Mouse (Mus musculus): Measurements from ENCODE around the gene Ranbp9. TPM values are rescaled to one million over a fixed set of nuclear protein-coding genes. Genes with fewer than 3 reads are reported as not detected.

Gene Ranbp9
- total and polyA plus RNA-seq, 3 experiments: 66.3 to 132 (median 81.0) TPM

GRCm38 (mm10) chr13:43493058-43493481, 12.0 kb upstream of the Ranbp9 start:
- H3K4me1 ChIP-seq (ENCODE audit: insufficient read depth, low read depth, low read length): peaks cover 12% of the 10 kb centered on the region
- no peak overlapping the region for H3K4me3 ChIP-seq (ENCODE audit: low read depth, low read length)
- H3K9me3 ChIP-seq (replicated peaks): peaks cover 10% of the 10 kb centered on the region
- ATAC-seq (ENCODE audit: extremely low read depth, insufficient number of reproducible peaks, low FRiP score, poor library complexity, severe bottlenecking) (no peak), DNase-seq (ENCODE audit: low spot score) (no peak)
- peaks cover 40% of the 10 kb centered on the region for H3K27me3 ChIP-seq (ENCODE audit: insufficient read depth, low read length)
- H3K36me3 ChIP-seq (replicated peaks): no peaks in the 10 kb centered on the region
- TF ChIP-seq POLR2AphosphoS5 (IDR thresholded peaks at IDR 0.05; ENCODE audit: insufficient replicate concordance, low read depth, low read length) (no peak), TAL1 (conservative IDR thresholded peaks at IDR 0.05; ENCODE audit: low read depth, low read length) (no peak), GATA1 (IDR thresholded peaks at IDR 0.05; ENCODE audit: borderline replicate concordance, low read length) (no peak)

GRCm38 (mm10) chr13:43486501-43487213, 5.6 kb upstream of the Ranbp9 start:
- no peaks in the 10 kb centered on the region for H3K36me3 ChIP-seq (replicated peaks)
- no peak for TF ChIP-seq GATA2 (IDR thresholded peaks at IDR 0.05; ENCODE audit: borderline replicate concordance, low read depth, low read length)
- no peak for TF ChIP-seq GATA1 (IDR thresholded peaks at IDR 0.05; ENCODE audit: borderline replicate concordance, low read length)
- no peak for TF ChIP-seq POLR2AphosphoS5 (IDR thresholded peaks at IDR 0.05; ENCODE audit: insufficient replicate concordance, low read depth, low read length)
- TF ChIP-seq TAL1 (conservative IDR thresholded peaks at IDR 0.05; ENCODE audit: low read depth, low read length): no peak
- TF ChIP-seq CTCF (IDR thresholded peaks at IDR 0.05; ENCODE audit: low read depth, low read length): no peak
- DNase-seq (ENCODE audit: low spot score) (no peak), ATAC-seq (ENCODE audit: extremely low read depth, insufficient number of reproducible peaks, low FRiP score, poor library complexity, severe bottlenecking) (no peak)
- H3K27me3 ChIP-seq (ENCODE audit: insufficient read depth, low read length): peaks cover 40% of the 10 kb centered on the region
- peaks cover 6% of the 10 kb centered on the region for H3K9me3 ChIP-seq (replicated peaks)
- H3K4me1 ChIP-seq (ENCODE audit: insufficient read depth, low read depth, low read length): peaks cover 21% of the 10 kb centered on the region
- no peak overlapping the region for H3K4me3 ChIP-seq (ENCODE audit: low read depth, low read length)

GRCm38 (mm10) chr13:43485278-43485976, 4.3 kb upstream of the Ranbp9 start:
- ATAC-seq (ENCODE audit: extremely low read depth, insufficient number of reproducible peaks, low FRiP score, poor library complexity, severe bottlenecking): no peak

GRCm38 (mm10) chr13:43482782-43483181, 1.7 kb upstream of the Ranbp9 start:
- H3K4me3 ChIP-seq (ENCODE audit: low read depth, low read length): no peak overlapping the region
- H3K9me3 ChIP-seq (replicated peaks): no peaks in the 10 kb centered on the region
- ATAC-seq (ENCODE audit: extremely low read depth, insufficient number of reproducible peaks, low FRiP score, poor library complexity, severe bottlenecking): no peak
- peaks cover 17% of the 10 kb centered on the region for H3K27me3 ChIP-seq (ENCODE audit: insufficient read depth, low read length)
- H3K4me1 ChIP-seq (ENCODE audit: insufficient read depth, low read depth, low read length): peaks cover 37% of the 10 kb centered on the region
- H3K36me3 ChIP-seq (replicated peaks): no peaks in the 10 kb centered on the region
- TF ChIP-seq CTCF (IDR thresholded peaks at IDR 0.05; ENCODE audit: low read depth, low read length) (no peak), POLR2AphosphoS5 (IDR thresholded peaks at IDR 0.05; ENCODE audit: insufficient replicate concordance, low read depth, low read length) (no peak), GATA2 (IDR thresholded peaks at IDR 0.05; ENCODE audit: borderline replicate concordance, low read depth, low read length) (no peak), TAL1 (conservative IDR thresholded peaks at IDR 0.05; ENCODE audit: low read depth, low read length) (no peak), GATA1 (IDR thresholded peaks at IDR 0.05; ENCODE audit: borderline replicate concordance, low read length) (no peak)
- no peak for DNase-seq (ENCODE audit: low spot score)

More at GRCm38 (mm10) chr13:43485278-43485976, 4.3 kb upstream of the Ranbp9 start:
- no peak overlapping the region for H3K4me3 ChIP-seq (ENCODE audit: low read depth, low read length)
- DNase-seq (ENCODE audit: low spot score): no peak
- TF ChIP-seq POLR2AphosphoS5 (IDR thresholded peaks at IDR 0.05; ENCODE audit: insufficient replicate concordance, low read depth, low read length) (no peak), CTCF (IDR thresholded peaks at IDR 0.05; ENCODE audit: low read depth, low read length) (no peak), TAL1 (conservative IDR thresholded peaks at IDR 0.05; ENCODE audit: low read depth, low read length) (no peak)
- H3K4me1 ChIP-seq (ENCODE audit: insufficient read depth, low read depth, low read length): peaks cover 24% of the 10 kb centered on the region
- H3K27me3 ChIP-seq (ENCODE audit: insufficient read depth, low read length): peaks cover 34% of the 10 kb centered on the region
- H3K9me3 ChIP-seq (replicated peaks): 0 out of 2 replicates have a peak, but pooled peaks cover under 1% of the 10 kb centered on the region
- no peaks in the 10 kb centered on the region for H3K36me3 ChIP-seq (replicated peaks)

GRCm38 (mm10) chr13:43481859-43482245, 770 bp upstream of the Ranbp9 start:
- Histone ChIP-seq H3K4me1 (ENCODE audit: insufficient read depth, low read depth, low read length) (peaks cover 41% of the 10 kb centered on the region), H3K36me3 (replicated peaks) (peaks cover under 1% of the 10 kb centered on the region), H3K4me3 (ENCODE audit: low read depth, low read length) (peak overlapping the region; percentile 88), H3K9me3 (replicated peaks) (no peaks in the 10 kb centered on the region), H3K27me3 (ENCODE audit: insufficient read depth, low read length) (peaks cover 14% of the 10 kb centered on the region)
- TF ChIP-seq CTCF (IDR thresholded peaks at IDR 0.05; ENCODE audit: low read depth, low read length) (no peak), POLR2AphosphoS5 (IDR thresholded peaks at IDR 0.05; ENCODE audit: insufficient replicate concordance, low read depth, low read length) (no peak), GATA2 (IDR thresholded peaks at IDR 0.05; ENCODE audit: borderline replicate concordance, low read depth, low read length) (no peak), TAL1 (conservative IDR thresholded peaks at IDR 0.05; ENCODE audit: low read depth, low read length) (no peak), GATA1 (IDR thresholded peaks at IDR 0.05; ENCODE audit: borderline replicate concordance, low read length) (no peak)
- no peak for ATAC-seq (ENCODE audit: extremely low read depth, insufficient number of reproducible peaks, low FRiP score, poor library complexity, severe bottlenecking)
- DNase-seq (ENCODE audit: low spot score): no peak

- H3K36me3 ChIP-seq (replicated peaks): peaks cover 8% of the 10 kb centered on the region
- DNase-seq (ENCODE audit: low spot score) (no peak), ATAC-seq (ENCODE audit: extremely low read depth, insufficient number of reproducible peaks, low FRiP score, poor library complexity, severe bottlenecking) (no peak)
- peak overlapping the region; percentile 88 for H3K4me3 ChIP-seq (ENCODE audit: low read depth, low read length)
- H3K4me1 ChIP-seq (ENCODE audit: insufficient read depth, low read depth, low read length): peaks cover 49% of the 10 kb centered on the region
- TF ChIP-seq CTCF (IDR thresholded peaks at IDR 0.05; ENCODE audit: low read depth, low read length) (no peak), TAL1 (conservative IDR thresholded peaks at IDR 0.05; ENCODE audit: low read depth, low read length) (no peak), GATA1 (IDR thresholded peaks at IDR 0.05; ENCODE audit: borderline replicate concordance, low read length) (no peak), GATA2 (IDR thresholded peaks at IDR 0.05; ENCODE audit: borderline replicate concordance, low read depth, low read length) (no peak), POLR2AphosphoS5 (IDR thresholded peaks at IDR 0.05; ENCODE audit: insufficient replicate concordance, low read depth, low read length) (no peak)
- H3K9me3 ChIP-seq (replicated peaks): no peaks in the 10 kb centered on the region
- peaks cover 10% of the 10 kb centered on the region; the same call in 1 of the 2 replicates for H3K27me3 ChIP-seq (ENCODE audit: insufficient read depth, low read length)
Measured at GRCm38 (mm10) chr13:43480595-43480956, 506 bp downstream of the Ranbp9 start.

Data from G1E (cell line).